Mouse (Mus musculus) layer of hippocampus, adult 2 months (tissue): ENCODE results near the gene Enkur. TPM values are rescaled to one million over a fixed set of nuclear protein-coding genes. Genes with fewer than 3 reads are reported as not detected.

Source experiments
- DNase-seq, 2 experiments: peaks; one replicate each; pipeline ENCODE4 v3.0.0; 2022; ENCODE audit warnings: low spot score in 2 of 2
- H3K27ac ChIP-seq: fragments of 200-600 bp; 2 replicates; pipeline ENCODE4 v1.8.1; 2022
- H3K4me3 ChIP-seq: fragments of 200-600 bp; 2 replicates; pipeline ENCODE4 v1.8.1; 2022; ENCODE audit warnings: mild to moderate bottlenecking
- CTCF ChIP-seq: fragments of 200-600 bp; conservative IDR thresholded peaks from 2 replicates; pipeline ENCODE4 v1.8.1; 2022; ENCODE audit warnings: antibody characterized with exemption, mild to moderate bottlenecking, moderate library complexity
- total RNA-seq, 2 experiments: library from RNA; stranded (reverse); gene quantifications; 2 replicates each; pipeline ENCODE4 v1.2.3; 2021

Gene Enkur
- total RNA-seq, 2 experiments from 2014 or later, result 2.5 TPM

- DNase-seq, result no peak
- Histone ChIP-seq H3K4me3 (no peak overlapping the region), H3K27ac (no peak overlapping the region)
- TF ChIP-seq CTCF, result no peak
Observed at GRCm38 (mm10) chr2:21172797-21173196, 32.4 kb downstream of the Enkur start.

GRCm38 (mm10) chr2:21167916-21168315 is 37.2 kb downstream of the Enkur start:
- TF ChIP-seq CTCF, result no peak
- no peak for DNase-seq
- Histone ChIP-seq H3K27ac (no peak overlapping the region), H3K4me3 (no peak overlapping the region)

GRCm38 (mm10) chr2:21164296-21164695 is 40.9 kb downstream of the Enkur start:
- DNase-seq, result no peak
- Histone ChIP-seq H3K4me3 (no peak overlapping the region), H3K27ac (peak overlapping the region; percentile 44; the same call in 1 of the 2 replicates)
- TF ChIP-seq CTCF, result no peak

- no peak for DNase-seq
- Histone ChIP-seq H3K4me3 (no peak overlapping the region), H3K27ac (no peak overlapping the region)
- peak; percentile 37 for TF ChIP-seq CTCF
Observed at GRCm38 (mm10) chr2:21153469-21153868, 51.7 kb downstream of the Enkur start.

GRCm38 (mm10) chr2:21147169-21147568 is 58.0 kb downstream of the Enkur start:
- no peak for DNase-seq
- H3K4me3 ChIP-seq, result no peak overlapping the region
- TF ChIP-seq CTCF, result no peak
- H3K27ac ChIP-seq, result no peak overlapping the region

- no peak for TF ChIP-seq CTCF
- DNase-seq, result no peak
- H3K4me3 ChIP-seq, result no peak overlapping the region
- no peak overlapping the region for H3K27ac ChIP-seq
Observed at GRCm38 (mm10) chr2:21146486-21146885, 58.7 kb downstream of the Enkur start.

- Histone ChIP-seq H3K4me3 (peak overlapping the region; percentile 74), H3K27ac (peak overlapping the region; percentile 89)
- no peak for DNase-seq
- no peak for TF ChIP-seq CTCF
Observed at GRCm38 (mm10) chr2:21142616-21143015, 62.5 kb downstream of the Enkur start.

GRCm38 (mm10) chr2:21142204-21142580 is 63.0 kb downstream of the Enkur start:
- H3K4me3 ChIP-seq, result peak overlapping the region; percentile 74
- no peak for TF ChIP-seq CTCF
- peak overlapping the region; percentile 89 for H3K27ac ChIP-seq
- DNase-seq, result peak; percentile 23 to 31

GRCm38 (mm10) chr2:21141520-21142203 is 63.5 kb downstream of the Enkur start:
- Histone ChIP-seq H3K4me3 (peak overlapping the region; percentile 74), H3K27ac (peak overlapping the region; percentile 89)
- TF ChIP-seq CTCF, result 0 out of 2 replicates have a peak, but pooled peaks have one; percentile 12
- DNase-seq, result peak in 1 of 2 experiments; percentile 36

- no peak for DNase-seq
- H3K4me3 ChIP-seq, result peak overlapping the region; percentile 74
- H3K27ac ChIP-seq, result peak overlapping the region; percentile 89
- no peak for TF ChIP-seq CTCF
Observed at GRCm38 (mm10) chr2:21141189-21141519, 64.0 kb downstream of the Enkur start.

Other genes with a start within 250 kb of the Enkur start
- gene Arhgap21, start 236.5 kb downstream of the Enkur start, total RNA-seq, result 100 to 1,000 TPM; 358 to 386 TPM
- 10 to 100 TPM; 17.5 to 20.0 TPM for gene Thnsl1, start 359 bp upstream of the Enkur start, total RNA-seq
- gene Gpr158, start 162.2 kb upstream of the Enkur start, total RNA-seq, result 10 to 100 TPM; 76.6 to 79.6 TPM